9 mouse cellular contexts compared by ENCODE assay signal in genomic region chr15:9093598-9094365, GRCm38 (mm10). TPM values are rescaled to one million over a fixed set of nuclear protein-coding genes. Genes with fewer than 3 reads are reported as not detected.
DNase-seq lines count a peak whose midpoint lies in the region; ATAC-seq and TF ChIP-seq lines count a peak whose summit lies in the region.
"Had no signal": no experiment of that assay in that cellular context is flagged by ENCODE, and none has a peak within 500 bp of the region (broad histone marks: within the 10 kb centered on the region; RNA-seq: fewer than 3 reads in every experiment).

No protein-coding gene starts in this region.

- ATAC-seq in heart, embryonic 11.5 days (replicated peaks; ENCODE audit: insufficient number of reproducible peaks, low FRiP score, low TSS enrichment): peak; percentile 20; the same call in 1 of the 2 replicates
- ATAC-seq in forebrain, embryonic 14.5 days: peak; percentile 30
- peak; percentile 50 for ATAC-seq in liver, embryonic 11.5 days (replicated peaks; ENCODE audit: low FRiP score)

- peaks cover 3% of the 10 kb centered on the region; the same call in 1 of the 2 replicates for H3K36me3 ChIP-seq in heart, embryonic 11.5 days (ENCODE audit: control insufficient read depth, insufficient read depth, low read length)
- peaks cover 7% of the 10 kb centered on the region for H3K36me3 ChIP-seq in ES-Bruce4 (ENCODE audit: control insufficient read depth, insufficient read depth, low read length, poor library complexity, severe bottlenecking)
- H3K36me3 ChIP-seq in forebrain, embryonic 14.5 days (ENCODE audit: control insufficient read depth, insufficient read depth, low read length): peaks cover 22% of the 10 kb centered on the region
- H3K36me3 ChIP-seq in liver, embryonic 11.5 days (ENCODE audit: control insufficient read depth, insufficient read depth, low read length): peaks cover 42% of the 10 kb centered on the region

- no peak for TF ChIP-seq EP300 in ES-Bruce4 (IDR thresholded peaks at IDR 0.05; ENCODE audit: insufficient read depth, low read depth, low read length)

- no peak for DNase-seq in heart, postnatal 14 days
- DNase-seq in forebrain, embryonic 14.5 days (ENCODE audit: low spot score): no peak
- DNase-seq in liver, embryonic 11.5 days (ENCODE audit: low spot score): no peak
- no peak for DNase-seq in left cerebral cortex, postnatal 10 days (ENCODE audit: extremely low spot score in 1 of 2, low spot score in 2 of 2)
- no peak for DNase-seq in urinary bladder, postnatal 14 days (ENCODE audit: low spot score)
- no peak for DNase-seq in MN1 (ENCODE audit: low spot score)
- DNase-seq: kidney, postnatal 36 days had no signal

- H3K4me2 ChIP-seq in heart, embryonic 11.5 days: peak overlapping the region; percentile 37
- 0 out of 2 replicates have a peak overlapping the region, but pooled peaks have one; percentile 24 for H3K4me2 ChIP-seq in forebrain, embryonic 14.5 days (ENCODE audit: low read length)
- peak overlapping the region; percentile 51 for H3K4me2 ChIP-seq in liver, embryonic 11.5 days

- no peak overlapping the region for H3K4me3 ChIP-seq in heart, embryonic 11.5 days (ENCODE audit: low read depth, low read length)
- H3K4me3 ChIP-seq in ES-Bruce4 (ENCODE audit: low read depth, low read length): peak overlapping the region; percentile 21
- no peak overlapping the region for H3K4me3 ChIP-seq in forebrain, embryonic 14.5 days (ENCODE audit: low read depth, low read length)
- peak overlapping the region; percentile 18 for H3K4me3 ChIP-seq in liver, embryonic 11.5 days (ENCODE audit: low read depth, low read length)

- 61% methylated on average over 11 of the region's 11 CpGs for WGBS in heart, embryonic 11.5 days (ENCODE audit: insufficient replicate concordance)
- WGBS in forebrain, embryonic 14.5 days: 84% methylated on average over 11 of the region's 11 CpGs
- 61% methylated on average over 11 of the region's 11 CpGs for WGBS in liver, embryonic 11.5 days

- H3K9me3 ChIP-seq in heart, embryonic 11.5 days (replicated peaks; ENCODE audit: control insufficient read depth, low read length): no peaks in the 10 kb centered on the region
- no peaks in the 10 kb centered on the region; the same call in 1 of the 2 replicates for H3K9me3 ChIP-seq in ES-Bruce4 (replicated peaks; ENCODE audit: control insufficient read depth, insufficient read depth, low read length, poor library complexity, severe bottlenecking)
- H3K9me3 ChIP-seq in forebrain, embryonic 14.5 days (replicated peaks; ENCODE audit: control insufficient read depth, low read length): no peaks in the 10 kb centered on the region
- no peaks in the 10 kb centered on the region for H3K9me3 ChIP-seq in liver, embryonic 11.5 days (ENCODE audit: control insufficient read depth, low read length)

- no peaks in the 10 kb centered on the region for H3K27me3 ChIP-seq in heart, embryonic 11.5 days (ENCODE audit: control insufficient read depth, insufficient read depth, low read length)
- no peaks in the 10 kb centered on the region for H3K27me3 ChIP-seq in ES-Bruce4 (ENCODE audit: control insufficient read depth, insufficient read depth, low read length, poor library complexity, severe bottlenecking)
- H3K27me3 ChIP-seq in forebrain, embryonic 14.5 days (replicated peaks; ENCODE audit: control insufficient read depth, insufficient read depth, low read length): no peaks in the 10 kb centered on the region
- no peaks in the 10 kb centered on the region for H3K27me3 ChIP-seq in liver, embryonic 11.5 days (replicated peaks; ENCODE audit: control insufficient read depth, insufficient read depth, low read length)

- TF ChIP-seq CTCF in ES-Bruce4 (IDR thresholded peaks at IDR 0.05; ENCODE audit: low read depth, low read length): no peak

- no peak overlapping the region for H3K9ac ChIP-seq in heart, embryonic 11.5 days (ENCODE audit: low read depth, low read length)
- H3K9ac ChIP-seq in ES-Bruce4 (ENCODE audit: low read depth, poor library complexity, severe bottlenecking): no peak overlapping the region
- no peak overlapping the region for H3K9ac ChIP-seq in forebrain, embryonic 14.5 days (ENCODE audit: low read length)
- no peak overlapping the region for H3K9ac ChIP-seq in liver, embryonic 11.5 days (ENCODE audit: low read depth, low read length)

- TF ChIP-seq POLR2A in ES-Bruce4 (IDR thresholded peaks at IDR 0.05; ENCODE audit: insufficient read depth, low read length): no peak

- intact Hi-C loops in heart, postnatal 14 days (cut with DNase I): no loop called here
- intact Hi-C loops in left cerebral cortex, postnatal 10 days (cut with DNase I): no loop called here

- peaks cover 23% of the 10 kb centered on the region for H3K4me1 ChIP-seq in heart, embryonic 11.5 days (ENCODE audit: control insufficient read depth, insufficient read depth, low read length)
- no peaks in the 10 kb centered on the region for H3K4me1 ChIP-seq in ES-Bruce4 (ENCODE audit: control insufficient read depth, insufficient read depth, low read length)
- no peaks in the 10 kb centered on the region for H3K4me1 ChIP-seq in forebrain, embryonic 14.5 days (ENCODE audit: control insufficient read depth, insufficient read depth, low read length)
- H3K4me1 ChIP-seq in liver, embryonic 11.5 days (replicated peaks; ENCODE audit: control insufficient read depth, insufficient read depth, low read length): peaks cover 22% of the 10 kb centered on the region

- H3K27ac ChIP-seq in heart, embryonic 11.5 days (ENCODE audit: low read depth, low read length): peak overlapping the region; percentile 47; the same call in 1 of the 2 replicates
- 0 out of 2 replicates have a peak overlapping the region, but pooled peaks have one; percentile 2 for H3K27ac ChIP-seq in ES-Bruce4 (ENCODE audit: insufficient read depth, low read length)
- no peak overlapping the region for H3K27ac ChIP-seq in forebrain, embryonic 14.5 days (ENCODE audit: low read depth, low read length)
- peak overlapping the region; percentile 51 for H3K27ac ChIP-seq in liver, embryonic 11.5 days (ENCODE audit: low read depth, low read length)

RNA-seq across cellular contexts. Expression of gene Nadk2, which starts 22.7 kb away (rescaled TPM):
- polyA plus RNA-seq in heart, embryonic 11.5 days (2014; fragmentation: Nextera tagmentation; extraction: Ambion mirVana): 57.1 and 65.3 TPM in 2 replicates
- 10 to 100 TPM; 43.1 to 44.1 TPM for total RNA-seq in heart, postnatal 14 days (2021)
- polyA plus RNA-seq in ES-Bruce4 (2011; ENCODE audit: insufficient read depth, insufficient read length, low read depth, missing spikeins): 73.6 and 83.2 TPM in 2 replicates
- 23.4 TPM in 2 replicates for polyA plus RNA-seq in forebrain, embryonic 14.5 days (2014; fragmentation: Nextera tagmentation; extraction: Ambion mirVana)
- polyA plus RNA-seq in liver, embryonic 11.5 days (2014; fragmentation: Nextera tagmentation; extraction: Ambion mirVana): 122 and 148 TPM in 2 replicates
- 10 to 100 TPM; 30.7 to 34.9 TPM for total RNA-seq in left cerebral cortex, postnatal 10 days (2021)

RNA-seq across cellular contexts. Expression of gene Lmbrd2, which starts 46.6 kb away (rescaled TPM):
- 3.4 and 4.3 TPM in 2 replicates for polyA plus RNA-seq in heart, embryonic 11.5 days (2014; fragmentation: Nextera tagmentation; extraction: Ambion mirVana)
- 10 to 100 TPM; 11.5 to 12.3 TPM for total RNA-seq in heart, postnatal 14 days (2021)
- polyA plus RNA-seq in ES-Bruce4 (2011; ENCODE audit: insufficient read depth, insufficient read length, low read depth, missing spikeins): 31.7 and 35.6 TPM in 2 replicates
- 5.0 and 7.3 TPM in 2 replicates for polyA plus RNA-seq in forebrain, embryonic 14.5 days (2014; fragmentation: Nextera tagmentation; extraction: Ambion mirVana)
- polyA plus RNA-seq in liver, embryonic 11.5 days (2014; fragmentation: Nextera tagmentation; extraction: Ambion mirVana): 2.9 and 4.6 TPM in 2 replicates
- 10 to 100 TPM; 60.0 to 63.3 TPM for total RNA-seq in left cerebral cortex, postnatal 10 days (2021)

Comparison
In these comparisons a context has a peak if more than half of its experiments do, and no peak if none do; other contexts are left out.
1. H3K4me3 ChIP-seq: peak in ES-Bruce4 (single experiment) and liver, embryonic 11.5 days (single experiment); none in heart, embryonic 11.5 days (single experiment) and forebrain, embryonic 14.5 days (single experiment).
2. Peak in every context shown above with its lines, with median percentiles within 50 percentile points of each other: ATAC-seq and H3K4me2 ChIP-seq.